Mouse (Mus musculus) lung, adult 2 months (tissue): Measurements from ENCODE around the gene Mmp10.

Source experiments
- CTCF ChIP-seq: fragments of 200-500 bp; IDR thresholded peaks from 2 replicates; pipeline ENCODE4 v1.5.1; 2011; ENCODE audit warnings: mild to moderate bottlenecking, low read length, control low read depth; ENCODE audit not compliant: insufficient read depth
- POLR2A ChIP-seq: fragments of 200-500 bp; IDR thresholded peaks from 2 replicates; pipeline ENCODE4 v1.6.1; 2011; ENCODE audit warnings: low read depth, mild to moderate bottlenecking, control low read depth, low read length, borderline replicate concordance; ENCODE audit errors: extremely low read depth

DNA sequence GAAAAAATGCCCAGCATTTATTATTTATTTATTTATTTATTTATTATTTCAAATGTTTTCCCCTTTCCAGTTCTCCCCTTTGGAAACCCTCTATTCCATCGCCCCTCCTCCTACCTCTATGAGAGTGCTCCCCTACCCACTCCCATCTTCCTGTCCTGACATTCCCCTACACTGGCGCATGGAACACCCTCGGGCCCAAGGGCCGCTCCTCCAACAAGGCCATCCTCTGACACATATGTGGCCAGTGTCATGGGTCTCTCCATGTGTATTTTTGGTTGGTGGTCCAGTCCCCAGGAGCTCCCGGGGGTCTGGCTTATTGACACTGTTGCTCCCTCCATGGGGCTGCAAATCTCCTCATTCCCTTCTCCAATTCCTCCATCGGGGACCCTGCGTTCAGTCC, 43.8 kb downstream of the Mmp10 start:
- no peak for TF ChIP-seq POLR2A
- TF ChIP-seq CTCF, result no peak
